Mouse (Mus musculus) intestine, postnatal 0 days (tissue): ENCODE measurements around the gene Ankrd44. TPM values are rescaled to one million over a fixed set of nuclear protein-coding genes. Genes with fewer than 3 reads are reported as not detected.

Experiments used
- ATAC-seq: fragments of 200-750 bp; cut with Nextera tagmentation; 2 replicates; pipeline ENCODE4 v1.8.0; 2017; ENCODE audit warnings: mild to moderate bottlenecking, moderate TSS enrichment, moderate library complexity
- H3K27ac ChIP-seq: fragments of 300-500 bp; sonication (generic); 2 replicates; pipeline ENCODE4 v1.5.1; 2014; ENCODE audit warnings: mild to moderate bottlenecking, low read depth, low read length, moderate library complexity
- H3K27me3 ChIP-seq: fragments of 300-500 bp; sonication (generic); replicated peaks from 2 replicates; pipeline ENCODE4 v1.6.1; 2014; ENCODE audit warnings: low read length, mixed read lengths; ENCODE audit not compliant: control insufficient read depth, insufficient read depth
- H3K36me3 ChIP-seq: fragments of 300-500 bp; sonication (generic); 2 replicates; pipeline ENCODE4 v1.6.1; 2014; ENCODE audit warnings: mild to moderate bottlenecking, moderate library complexity; ENCODE audit not compliant: control insufficient read depth, insufficient read depth
- H3K4me1 ChIP-seq: fragments of 300-500 bp; sonication (generic); replicated peaks from 2 replicates; pipeline ENCODE4 v1.6.1; 2014; ENCODE audit warnings: antibody characterized with exemption, low read length, mixed read lengths; ENCODE audit not compliant: control insufficient read depth, insufficient read depth
- H3K4me2 ChIP-seq: fragments of 300-500 bp; sonication (generic); replicated peaks from 2 replicates; pipeline ENCODE4 v1.6.1; 2014; ENCODE audit warnings: low read depth, mild to moderate bottlenecking, moderate library complexity
- H3K4me3 ChIP-seq: fragments of 300-500 bp; sonication (generic); 2 replicates; pipeline ENCODE4 v1.5.1; 2014; ENCODE audit warnings: low read depth, low read length
- H3K9ac ChIP-seq: fragments of 300-500 bp; sonication (generic); 2 replicates; pipeline ENCODE4 v1.6.1; 2014; ENCODE audit warnings: mild to moderate bottlenecking, low read depth, low read length
- H3K9me3 ChIP-seq: fragments of 300-500 bp; sonication (generic); 2 replicates; pipeline ENCODE4 v1.6.1; 2016; ENCODE audit warnings: mixed run types; ENCODE audit not compliant: control insufficient read depth
- CTCF ChIP-seq: sonication (generic); IDR thresholded peaks from 2 replicates; pipeline ENCODE4 v1.5.1; 2016; ENCODE audit warnings: low read depth, mild to moderate bottlenecking, control low read depth, antibody characterized with exemption, moderate library complexity
- WGBS: fragments of 180-500 bp; shearing (Covaris S2); extraction: QIAGEN DNeasy Blood & Tissue Kit; methylation state at CpG from one replicate; pipeline ENCODE4 v1.1.7; 2014; 5-methylcytosine and 5-hydroxymethylcytosine counted together
- polyA plus RNA-seq: library from polyadenylated mRNA; unstranded; fragments of >200 nt; fragmentation: Nextera tagmentation; extraction: Ambion mirVana; gene quantifications from 2 replicates; pipeline ENCODE4 v1.2.1, GENCODE M21; 2015

The Ankrd44 gene
- polyA plus RNA-seq, 1 experiment from 2014 or later: 5.5 TPM

- Histone ChIP-seq H3K27me3 (no peaks in the 10 kb centered on the region), H3K36me3 (no peaks in the 10 kb centered on the region), H3K4me3 (no peak overlapping the region), H3K4me1 (no peaks in the 10 kb centered on the region), H3K9me3 (0 out of 2 replicates have a peak, but pooled peaks cover 2% of the 10 kb centered on the region), H3K9ac (no peak overlapping the region), H3K27ac (no peak overlapping the region), H3K4me2 (no peak overlapping the region)
- TF ChIP-seq CTCF: no peak
- no peak for ATAC-seq
- 79% methylated on average over 15 of the region's 15 CpGs for WGBS
Observed at GRCm38 (mm10) chr1:54907066-54907639, 19.0 kb downstream of the Ankrd44 start.

GRCm38 (mm10) chr1:54906322-54906721, 19.9 kb downstream of the Ankrd44 start:
- H3K4me3 ChIP-seq: no peak overlapping the region
- no peak for TF ChIP-seq CTCF
- no peaks in the 10 kb centered on the region for H3K4me1 ChIP-seq
- H3K27ac ChIP-seq: no peak overlapping the region
- H3K36me3 ChIP-seq: no peaks in the 10 kb centered on the region
- no peak overlapping the region for H3K9ac ChIP-seq
- no peak for ATAC-seq
- H3K27me3 ChIP-seq: no peaks in the 10 kb centered on the region
- H3K4me2 ChIP-seq: no peak overlapping the region
- H3K9me3 ChIP-seq: 0 out of 2 replicates have a peak, but pooled peaks cover 2% of the 10 kb centered on the region
- WGBS: 76% methylated on average over 8 of the region's 8 CpGs

GRCm38 (mm10) chr1:54905632-54906031, 20.6 kb downstream of the Ankrd44 start:
- peak; percentile 16; the same call in 1 of the 2 replicates for ATAC-seq
- Histone ChIP-seq H3K27me3 (no peaks in the 10 kb centered on the region), H3K36me3 (no peaks in the 10 kb centered on the region), H3K9ac (no peak overlapping the region), H3K27ac (no peak overlapping the region), H3K9me3 (0 out of 2 replicates have a peak, but pooled peaks cover 2% of the 10 kb centered on the region), H3K4me2 (no peak overlapping the region), H3K4me3 (no peak overlapping the region), H3K4me1 (0 out of 2 replicates have a peak, but pooled peaks cover 3% of the 10 kb centered on the region)
- WGBS: 28% methylated on average over 7 of the region's 7 CpGs
- no peak for TF ChIP-seq CTCF

- 0 out of 2 replicates have a peak, but pooled peaks cover 3% of the 10 kb centered on the region for H3K4me1 ChIP-seq
- H3K27ac ChIP-seq: no peak overlapping the region
- no peak overlapping the region for H3K4me3 ChIP-seq
- no peak overlapping the region for H3K4me2 ChIP-seq
- no peak for ATAC-seq
- H3K9me3 ChIP-seq: 0 out of 2 replicates have a peak, but pooled peaks cover 2% of the 10 kb centered on the region
- WGBS: 87% methylated on average over 2 of the region's 2 CpGs
- H3K27me3 ChIP-seq: no peaks in the 10 kb centered on the region
- TF ChIP-seq CTCF: no peak
- no peaks in the 10 kb centered on the region for H3K36me3 ChIP-seq
- H3K9ac ChIP-seq: no peak overlapping the region
Observed at GRCm38 (mm10) chr1:54904165-54904564, 22.0 kb downstream of the Ankrd44 start.

- WGBS: 94% methylated on average over 12 of the region's 12 CpGs
Observed at GRCm38 (mm10) chr1:54902689-54903246, 23.4 kb downstream of the Ankrd44 start.

GRCm38 (mm10) chr1:54901084-54901483, 25.1 kb downstream of the Ankrd44 start:
- Histone ChIP-seq H3K27me3 (no peaks in the 10 kb centered on the region), H3K9me3 (0 out of 2 replicates have a peak, but pooled peaks cover 2% of the 10 kb centered on the region), H3K27ac (no peak overlapping the region), H3K9ac (no peak overlapping the region), H3K36me3 (no peaks in the 10 kb centered on the region), H3K4me3 (no peak overlapping the region), H3K4me1 (peaks cover 11% of the 10 kb centered on the region; the same call in 1 of the 2 replicates), H3K4me2 (no peak overlapping the region)
- 93% methylated on average over 1 of the region's 1 CpGs for WGBS
- ATAC-seq: no peak
- no peak for TF ChIP-seq CTCF

More at GRCm38 (mm10) chr1:54902689-54903246, 23.4 kb downstream of the Ankrd44 start:
- H3K4me1 ChIP-seq: peaks cover 10% of the 10 kb centered on the region; the same call in 1 of the 2 replicates
- H3K4me3 ChIP-seq: no peak overlapping the region
- no peaks in the 10 kb centered on the region for H3K36me3 ChIP-seq
- H3K4me2 ChIP-seq: no peak overlapping the region
- no peak overlapping the region for H3K9ac ChIP-seq
- no peak for TF ChIP-seq CTCF
- H3K27ac ChIP-seq: no peak overlapping the region
- no peak for ATAC-seq
- 0 out of 2 replicates have a peak, but pooled peaks cover 2% of the 10 kb centered on the region for H3K9me3 ChIP-seq
- no peaks in the 10 kb centered on the region for H3K27me3 ChIP-seq
